Mouse (Mus musculus): ENCODE results near the gene Cpped1. TPM values are rescaled to one million over a fixed set of nuclear protein-coding genes. Genes with fewer than 3 reads are reported as not detected.

The Cpped1 gene
- total RNA-seq, 2 experiments from 2014 or later = 32.9 to 36.3 TPM

DNA sequence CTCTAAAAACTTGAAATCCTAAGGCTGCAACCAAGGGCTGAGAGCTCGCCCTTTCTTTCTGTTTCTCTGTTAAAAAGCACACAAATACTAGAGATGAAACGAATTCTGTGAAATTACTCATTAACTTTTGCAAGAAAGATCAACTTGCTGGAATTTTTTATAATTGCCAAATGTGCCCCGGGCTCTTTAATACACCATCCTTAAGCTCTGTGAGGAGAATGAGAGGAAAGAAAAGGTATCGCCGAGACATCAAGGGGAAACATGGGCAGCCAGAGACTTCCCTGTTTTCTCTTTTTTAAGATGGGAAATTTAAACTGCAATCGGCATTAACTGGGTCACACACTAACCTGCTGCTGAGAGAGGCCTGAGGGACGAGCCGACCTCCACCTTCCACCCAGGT, 84.9 kb downstream of the Cpped1 start:
- peak overlapping the region; percentile 27; the same call in 1 of the 2 replicates for H3K4me3 ChIP-seq
- DNase-seq (ENCODE audit: low spot score in 2 of 2) = no peak
- no peak for TF ChIP-seq CTCF (conservative IDR thresholded peaks at IDR 0.05)
- H3K27ac ChIP-seq = peak overlapping the region; percentile 75

DNA sequence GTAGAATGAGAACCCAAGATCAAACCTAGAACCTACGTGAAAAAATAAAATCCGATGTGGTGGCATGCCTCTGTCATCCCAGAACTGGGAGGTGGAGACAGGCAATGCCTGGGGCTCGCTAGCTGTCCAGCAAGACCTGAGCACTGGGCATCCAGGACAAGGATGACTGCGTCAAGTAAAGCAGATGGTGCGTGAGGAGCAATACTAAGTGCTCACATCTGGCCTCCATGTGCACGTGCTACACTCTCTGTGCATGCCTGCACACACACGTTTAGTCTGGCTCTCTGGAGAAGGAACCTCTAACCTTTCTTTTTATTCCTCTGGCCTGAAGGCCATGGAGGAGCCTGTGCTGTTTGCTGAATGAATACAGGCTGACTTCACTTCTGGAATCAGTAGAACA, 88.5 kb downstream of the Cpped1 start:
- DNase-seq (ENCODE audit: low spot score in 2 of 2) = no peak
- Histone ChIP-seq H3K4me3 (no peak overlapping the region), H3K27ac (no peak overlapping the region)
- no peak for TF ChIP-seq CTCF (conservative IDR thresholded peaks at IDR 0.05)

DNA sequence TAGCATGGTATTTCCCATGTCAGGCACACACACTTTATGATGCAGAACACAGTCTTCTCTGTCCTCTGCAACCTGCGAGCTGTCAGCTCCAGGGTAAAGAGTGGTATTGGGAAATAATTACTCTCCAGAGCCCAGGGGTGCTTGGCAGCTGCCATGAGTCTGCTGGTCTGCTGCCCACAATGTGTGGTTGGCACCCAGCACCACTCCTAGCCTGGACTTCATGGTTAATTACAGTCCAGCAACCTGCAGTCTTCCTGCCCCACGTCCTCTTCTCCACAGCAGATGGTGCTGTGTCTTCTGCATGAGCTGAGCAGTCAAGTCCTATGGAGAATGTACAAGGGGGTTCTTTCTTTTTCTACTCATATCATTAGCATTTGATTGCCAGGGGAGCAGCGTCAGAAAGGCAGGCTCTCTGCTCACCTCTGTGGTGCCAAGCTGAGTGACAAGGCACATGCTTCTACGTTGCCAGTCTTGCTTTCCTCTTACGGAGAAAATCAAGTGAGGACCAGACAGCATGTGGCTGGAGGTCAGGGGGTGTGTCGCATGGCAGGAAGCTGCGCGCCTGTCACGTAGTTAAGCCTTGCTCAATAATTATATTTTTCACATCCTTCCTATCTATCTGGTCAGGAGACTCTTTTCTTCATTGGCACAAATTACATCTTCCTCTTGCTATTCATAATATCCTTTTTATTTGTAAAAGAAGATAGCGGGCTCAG, 94.2 kb downstream of the Cpped1 start:
- no peak for DNase-seq (ENCODE audit: low spot score in 2 of 2)
- Histone ChIP-seq H3K27ac (no peak overlapping the region), H3K4me3 (no peak overlapping the region)
- peak; percentile 33 for TF ChIP-seq CTCF (conservative IDR thresholded peaks at IDR 0.05)

DNA sequence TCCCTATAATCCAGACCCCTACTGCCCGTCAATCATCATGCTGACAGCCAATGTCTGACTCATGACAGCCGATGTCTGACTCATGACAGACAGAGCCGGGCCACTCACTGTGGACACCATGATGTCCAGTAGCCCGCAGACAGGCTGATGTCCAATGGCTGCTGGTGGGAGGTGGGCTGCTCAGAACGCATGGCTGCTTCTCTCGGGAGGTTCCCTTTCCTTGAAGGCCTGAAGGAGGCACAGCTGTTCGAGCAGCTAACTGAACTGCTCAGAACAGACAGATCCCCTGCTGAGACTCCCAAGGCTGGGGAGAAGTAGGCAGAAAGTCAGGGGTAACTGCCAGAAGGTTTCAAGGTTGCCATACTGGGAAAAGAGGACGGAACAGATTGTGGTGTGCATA, 97.1 kb downstream of the Cpped1 start:
- TF ChIP-seq CTCF (conservative IDR thresholded peaks at IDR 0.05) = no peak
- DNase-seq (ENCODE audit: low spot score in 2 of 2) = no peak
- Histone ChIP-seq H3K27ac (no peak overlapping the region), H3K4me3 (no peak overlapping the region)

DNA sequence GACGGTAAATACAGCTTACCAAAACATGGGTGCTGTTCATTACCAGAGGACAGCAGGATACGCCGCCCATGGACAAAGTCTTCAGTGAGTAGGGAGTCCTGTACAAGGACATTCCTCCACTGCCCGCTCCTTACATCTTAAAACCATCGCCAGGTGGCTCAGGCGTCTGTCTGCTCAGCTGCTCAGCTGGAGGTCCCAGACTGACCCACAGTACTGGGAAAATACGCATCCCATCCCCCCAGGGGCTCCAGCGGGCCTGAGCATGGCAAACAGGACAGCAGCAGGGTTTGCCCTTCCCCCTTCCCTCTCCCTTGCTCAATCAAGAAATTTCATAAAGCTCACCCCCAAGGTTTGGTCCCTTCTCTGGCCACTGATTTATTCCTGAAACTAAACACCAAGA, 99.6 kb downstream of the Cpped1 start:
- Histone ChIP-seq H3K27ac (no peak overlapping the region), H3K4me3 (no peak overlapping the region)
- DNase-seq (ENCODE audit: low spot score in 2 of 2) = no peak
- TF ChIP-seq CTCF (conservative IDR thresholded peaks at IDR 0.05) = no peak

DNA sequence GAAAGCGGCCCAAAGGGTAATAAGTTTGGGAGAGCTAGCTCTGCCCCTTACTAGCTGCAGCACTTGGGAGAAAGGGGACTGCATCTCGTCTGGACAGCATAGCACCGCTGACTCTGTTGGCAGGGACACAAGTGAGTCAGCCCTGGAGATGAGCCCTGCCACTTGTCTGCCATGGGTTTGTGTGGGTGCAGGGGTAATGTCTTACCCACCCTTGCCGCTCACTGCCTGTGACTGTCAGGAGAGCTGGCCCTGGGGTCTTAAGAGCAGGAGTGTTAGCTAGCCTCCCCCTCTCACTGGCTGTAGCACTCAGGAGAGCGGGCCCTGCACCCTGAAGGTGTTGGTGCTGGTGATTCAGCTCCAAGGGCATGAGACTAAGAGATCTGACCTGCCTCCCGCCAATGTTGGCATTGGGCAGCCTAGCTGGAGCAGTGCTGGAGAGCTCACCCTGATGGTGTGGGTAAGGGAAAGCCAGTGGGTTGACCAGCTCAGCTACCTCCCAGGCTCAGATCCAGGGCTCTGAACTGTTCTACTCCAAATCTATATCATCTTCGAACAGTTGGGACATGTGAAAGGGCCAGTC, 107.2 kb downstream of the Cpped1 start:
- no peak for DNase-seq (ENCODE audit: low spot score in 2 of 2)
- Histone ChIP-seq H3K27ac (no peak overlapping the region), H3K4me3 (no peak overlapping the region)
- TF ChIP-seq CTCF (conservative IDR thresholded peaks at IDR 0.05) = no peak

DNA sequence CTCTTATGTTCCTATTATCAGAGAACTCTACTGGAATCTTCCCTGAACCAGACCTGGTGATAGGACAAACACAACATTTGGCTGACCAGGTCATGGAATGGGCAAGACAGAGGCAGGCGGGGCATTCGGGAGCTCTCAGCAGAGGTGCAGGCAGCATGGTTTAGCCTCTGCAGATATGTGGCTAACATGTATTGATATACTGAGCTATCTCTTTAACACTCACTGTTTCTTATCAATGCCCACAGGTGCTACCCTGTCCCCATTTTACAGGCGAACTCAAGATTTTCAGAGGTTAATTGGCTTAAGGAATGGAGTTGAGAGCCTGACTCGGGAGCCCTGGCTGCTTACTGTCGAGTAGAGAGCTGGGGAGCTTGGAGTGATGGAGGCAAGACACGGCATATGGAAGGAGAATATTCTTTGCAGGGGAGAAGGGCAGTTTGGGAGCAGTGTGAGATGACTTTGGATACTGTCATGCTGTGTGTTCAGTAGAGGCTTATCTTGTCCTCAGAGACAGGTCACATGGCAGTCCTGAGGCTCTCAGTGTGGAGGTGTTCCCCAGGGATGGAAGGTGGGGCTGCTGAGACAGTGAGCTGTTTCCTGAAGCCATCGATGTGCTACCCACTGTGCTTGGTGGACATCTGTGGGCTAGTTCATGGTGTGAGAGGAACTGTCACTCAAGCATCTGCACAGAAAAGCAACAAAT, 113.3 kb downstream of the Cpped1 start:
- no peak overlapping the region for H3K27ac ChIP-seq
- no peak for TF ChIP-seq CTCF (conservative IDR thresholded peaks at IDR 0.05)
- DNase-seq (ENCODE audit: low spot score in 2 of 2) = no peak
- H3K4me3 ChIP-seq = no peak overlapping the region

DNA sequence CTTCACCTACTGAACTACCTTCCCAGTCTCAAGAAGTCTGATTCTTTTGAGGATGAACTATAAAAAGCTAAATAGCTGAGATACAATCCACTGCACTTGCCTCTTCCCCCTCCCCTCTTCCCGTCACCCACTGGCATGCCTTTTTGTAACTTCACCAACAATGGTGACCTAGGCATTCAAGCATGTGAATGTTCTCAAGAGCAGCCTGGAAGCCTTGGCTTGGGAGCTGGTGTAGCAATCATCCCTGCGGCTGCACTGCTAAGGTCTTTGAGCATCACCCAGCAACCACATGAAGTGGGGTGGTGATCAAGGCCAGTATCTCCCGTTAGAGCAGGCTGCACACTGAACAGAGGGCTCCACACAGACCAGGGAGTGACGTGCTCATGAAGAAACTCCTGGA, 114.6 kb downstream of the Cpped1 start:
- DNase-seq (ENCODE audit: low spot score in 2 of 2) = no peak
- Histone ChIP-seq H3K27ac (no peak overlapping the region), H3K4me3 (no peak overlapping the region)
- no peak for TF ChIP-seq CTCF (conservative IDR thresholded peaks at IDR 0.05)

DNA sequence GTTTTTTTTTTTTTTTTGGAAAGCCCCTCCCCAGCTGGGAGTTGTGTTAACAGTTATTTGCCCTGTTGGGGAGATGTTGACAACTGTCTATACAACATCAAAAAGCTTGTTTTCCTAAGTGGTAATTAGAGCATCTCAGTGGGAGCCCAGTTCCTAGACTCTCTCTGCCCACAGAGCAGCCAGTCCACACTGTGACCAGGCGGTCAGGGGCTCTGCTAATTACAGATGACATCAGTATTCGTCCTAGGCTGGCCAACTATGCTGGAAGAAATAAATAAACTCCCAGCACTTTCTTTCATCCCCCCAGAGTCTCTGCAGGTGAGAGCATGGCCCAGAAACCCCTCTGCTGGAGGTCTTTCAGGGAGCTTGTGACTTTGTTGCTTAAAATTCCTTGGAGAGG, 115.9 kb downstream of the Cpped1 start:
- H3K27ac ChIP-seq = no peak overlapping the region
- TF ChIP-seq CTCF (conservative IDR thresholded peaks at IDR 0.05) = no peak
- H3K4me3 ChIP-seq = no peak overlapping the region
- DNase-seq (ENCODE audit: low spot score in 2 of 2) = no peak

DNA sequence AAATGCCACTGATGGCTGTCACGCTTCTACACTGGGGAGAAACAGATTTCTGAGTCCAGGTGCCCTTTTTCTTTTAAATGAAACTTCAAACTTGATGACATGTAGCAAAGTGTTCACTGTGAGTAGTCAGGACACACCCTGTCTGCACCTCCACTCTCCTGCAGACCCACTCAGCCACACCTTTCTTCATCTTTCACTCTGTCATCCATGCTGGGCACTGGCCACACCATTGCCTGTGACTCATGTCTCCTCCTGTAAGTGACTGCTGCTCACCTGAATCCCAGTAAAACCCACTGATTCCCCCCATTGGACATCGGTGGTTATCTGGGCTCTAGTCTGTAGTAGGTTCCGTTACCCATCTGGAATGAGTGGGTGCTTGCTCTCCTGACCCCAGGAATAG, 118.8 kb downstream of the Cpped1 start:
- Histone ChIP-seq H3K4me3 (no peak overlapping the region), H3K27ac (no peak overlapping the region)
- no peak for TF ChIP-seq CTCF (conservative IDR thresholded peaks at IDR 0.05)
- DNase-seq (ENCODE audit: low spot score in 2 of 2) = no peak

DNA sequence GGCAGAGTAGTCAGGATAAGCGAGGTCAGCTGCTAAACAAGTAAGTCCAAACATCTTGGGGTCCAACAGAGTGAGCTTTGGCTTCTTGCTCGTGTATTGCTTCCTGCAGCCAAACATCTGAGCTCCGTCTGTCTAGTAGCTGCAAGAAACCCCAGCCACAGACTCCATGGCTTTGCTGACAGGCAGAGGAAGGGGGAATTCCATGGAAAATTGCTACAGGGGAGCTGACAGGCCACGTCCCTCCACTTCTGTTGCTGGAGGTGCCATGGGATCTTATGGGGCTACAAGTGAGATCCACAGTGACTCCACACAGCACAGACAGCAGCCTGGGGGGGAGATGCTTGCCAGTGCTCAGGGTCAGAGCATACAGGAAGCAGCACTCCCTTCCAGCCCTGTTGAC, 123.4 kb downstream of the Cpped1 start:
- Histone ChIP-seq H3K27ac (no peak overlapping the region), H3K4me3 (no peak overlapping the region)
- TF ChIP-seq CTCF (conservative IDR thresholded peaks at IDR 0.05) = no peak
- no peak for DNase-seq (ENCODE audit: low spot score in 2 of 2)

DNA sequence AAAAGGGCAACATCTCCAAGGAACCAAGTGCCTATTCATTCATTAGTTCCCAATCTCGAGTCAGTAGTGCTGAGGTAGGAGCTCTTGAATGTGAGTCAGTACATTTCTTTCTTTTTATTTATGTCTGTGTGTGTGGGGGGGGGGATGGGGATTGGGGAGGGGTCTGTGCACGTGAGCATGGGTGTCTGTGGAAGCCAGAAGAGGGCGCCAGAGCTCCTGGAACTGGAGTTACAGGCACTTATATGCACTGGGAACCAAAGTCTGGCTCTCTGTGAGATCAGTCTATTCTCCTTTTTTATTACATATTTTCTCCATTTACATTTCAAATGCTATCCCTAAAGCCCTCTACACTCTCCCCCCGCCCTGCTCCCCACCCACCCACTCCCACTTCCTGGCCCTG, 124.9 kb downstream of the Cpped1 start:
- H3K4me3 ChIP-seq = no peak overlapping the region
- no peak for TF ChIP-seq CTCF (conservative IDR thresholded peaks at IDR 0.05)
- no peak overlapping the region for H3K27ac ChIP-seq
- DNase-seq (ENCODE audit: low spot score in 2 of 2) = no peak

DNA sequence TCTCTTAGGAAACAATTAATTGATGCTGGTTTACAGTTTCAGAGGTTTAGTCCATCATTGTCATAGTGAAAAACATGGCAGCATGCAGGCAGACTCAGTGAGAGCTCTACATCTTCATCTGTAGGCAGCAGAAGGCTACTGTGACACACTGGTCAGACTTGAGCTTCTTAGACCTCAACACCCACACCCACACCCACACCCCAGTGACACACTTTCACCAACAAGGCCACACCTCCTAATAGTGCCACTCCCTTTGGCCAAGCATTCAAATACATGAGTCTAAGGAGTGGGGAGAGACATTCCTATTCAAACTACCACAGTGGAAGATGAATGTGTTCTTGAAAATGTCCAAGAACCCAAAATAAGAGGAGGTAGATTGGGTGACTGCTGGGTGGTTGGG, 125.9 kb downstream of the Cpped1 start:
- no peak overlapping the region for H3K4me3 ChIP-seq
- H3K27ac ChIP-seq = no peak overlapping the region
- DNase-seq (ENCODE audit: low spot score in 2 of 2) = no peak
- TF ChIP-seq CTCF (conservative IDR thresholded peaks at IDR 0.05) = no peak

DNA sequence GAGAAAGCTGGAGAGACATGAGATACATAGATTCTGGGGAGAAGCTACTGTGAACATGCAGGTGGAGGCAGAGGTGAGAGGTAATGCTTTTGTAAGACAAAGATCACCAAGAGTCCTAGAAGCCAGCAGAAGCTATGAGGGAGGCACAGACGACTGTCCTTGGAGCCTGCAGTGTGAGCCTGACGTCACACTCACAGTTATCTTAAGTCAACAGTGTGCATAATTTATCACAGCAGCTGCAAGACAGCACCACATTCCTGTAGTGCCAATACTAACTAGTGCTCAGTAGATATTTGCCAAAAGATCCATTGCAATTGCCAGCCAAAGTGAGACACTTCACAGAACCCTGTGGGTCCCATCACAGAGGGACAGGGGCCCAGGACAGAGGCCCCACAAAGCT, 127.2 kb downstream of the Cpped1 start:
- no peak for TF ChIP-seq CTCF (conservative IDR thresholded peaks at IDR 0.05)
- Histone ChIP-seq H3K4me3 (no peak overlapping the region), H3K27ac (no peak overlapping the region)
- DNase-seq (ENCODE audit: low spot score in 2 of 2) = no peak

All from layer of hippocampus, adult 2 months (tissue).